Mouse (Mus musculus) lung, adult 2 months (tissue): ENCODE results near the gene Tnnc1.

ENCODE experiments used
- CTCF ChIP-seq: fragments of 200-500 bp; IDR thresholded peaks from 2 replicates; pipeline ENCODE4 v1.5.1; 2011; ENCODE audit warnings: mild to moderate bottlenecking, low read length, control low read depth; ENCODE audit not compliant: insufficient read depth
- POLR2A ChIP-seq: fragments of 200-500 bp; IDR thresholded peaks from 2 replicates; pipeline ENCODE4 v1.6.1; 2011; ENCODE audit warnings: low read depth, mild to moderate bottlenecking, control low read depth, low read length, borderline replicate concordance; ENCODE audit errors: extremely low read depth

- TF ChIP-seq CTCF (no peak), POLR2A (no peak)
Measured at GRCm38 (mm10) chr14:31211854-31212253, 3.7 kb downstream of the Tnnc1 start.
